Mouse (Mus musculus): ENCODE measurements at regions not wholly inside any gene's neighbourhood (a gene's known extent, or its start where the extent isn't known, plus 50 kb on each side); places are given as distances from the start of the nearest gene placed in this dataset.

GRCm38 (mm10) chr3:8751356-8751755 is 858.5 kb downstream of the Zfp704 start:
- no peak for DNase-seq (ENCODE audit: low spot score in 2 of 2)

- no peak for DNase-seq (ENCODE audit: low spot score in 2 of 2)
These were observed 859.0 kb downstream of the Zfp704 start for GRCm38 (mm10) chr3:8750858-8751257.

- DNase-seq (ENCODE audit: low spot score in 2 of 2): no peak
These were observed 859.7 kb downstream of the Zfp704 start for GRCm38 (mm10) chr3:8750162-8750561.

GRCm38 (mm10) chr3:8747201-8747600 is 862.7 kb downstream of the Zfp704 start:
- DNase-seq (ENCODE audit: low spot score in 2 of 2): no peak

- no peak for DNase-seq (ENCODE audit: low spot score in 2 of 2)
These were observed 863.2 kb downstream of the Zfp704 start for GRCm38 (mm10) chr3:8746677-8747076.

- DNase-seq (ENCODE audit: low spot score in 2 of 2): no peak
These were observed 863.8 kb downstream of the Zfp704 start for GRCm38 (mm10) chr3:8746037-8746436.

GRCm38 (mm10) chr3:8744857-8745256 is 865.0 kb downstream of the Zfp704 start:
- DNase-seq (ENCODE audit: low spot score in 2 of 2): no peak

- no peak for DNase-seq (ENCODE audit: low spot score in 2 of 2)
These were observed 866.2 kb downstream of the Zfp704 start for GRCm38 (mm10) chr3:8743650-8744049.

- no peak for DNase-seq (ENCODE audit: low spot score in 2 of 2)
These were observed 868.4 kb downstream of the Zfp704 start for GRCm38 (mm10) chr3:8741266-8742023.

- no peak for DNase-seq (ENCODE audit: low spot score in 2 of 2)
These were observed 869.2 kb downstream of the Zfp704 start for GRCm38 (mm10) chr3:8740710-8741109.

GRCm38 (mm10) chr3:8739299-8739698 is 870.6 kb downstream of the Zfp704 start:
- no peak for DNase-seq (ENCODE audit: low spot score in 2 of 2)

GRCm38 (mm10) chr3:8736239-8736953 is 873.5 kb downstream of the Zfp704 start:
- DNase-seq (ENCODE audit: low spot score in 2 of 2): no peak

GRCm38 (mm10) chr3:8734096-8734495 is 875.8 kb downstream of the Zfp704 start:
- DNase-seq (ENCODE audit: low spot score in 2 of 2): no peak

- DNase-seq (ENCODE audit: low spot score in 2 of 2): no peak
These were observed 878.5 kb downstream of the Zfp704 start for GRCm38 (mm10) chr3:8731398-8731797.

- DNase-seq (ENCODE audit: low spot score in 2 of 2): no peak
These were observed 888.0 kb downstream of the Zfp704 start for GRCm38 (mm10) chr3:8721628-8722594.

- DNase-seq (ENCODE audit: low spot score in 2 of 2): no peak
These were observed 889.2 kb downstream of the Zfp704 start for GRCm38 (mm10) chr3:8720586-8721100.

- DNase-seq (ENCODE audit: low spot score in 2 of 2): no peak
These were observed 891.7 kb downstream of the Zfp704 start for GRCm38 (mm10) chr3:8718206-8718605.

- peak in 1 of 2 experiments; percentile 23 for DNase-seq (ENCODE audit: low spot score in 2 of 2)
These were observed 892.5 kb downstream of the Zfp704 start for GRCm38 (mm10) chr3:8717334-8717812.
